Mouse (Mus musculus) cerebellum, adult (tissue): ENCODE measurements around the gene Dcp1a.
"Not testable (repeated sequence)": the region's sequence is repeated elsewhere in the genome, so short reads cannot be mapped to it uniquely, and the experiment has no call there.

ENCODE experiments used
- ATAC-seq: cut with Nextera tagmentation; 2 replicates; pipeline ENCODE4 v1.9.2; 2017; ENCODE audit warnings: mild to moderate bottlenecking, moderate library complexity, mixed read lengths; ENCODE audit not compliant: insufficient number of reproducible peaks, low FRiP score, low TSS enrichment

Gene Dcp1a

GRCm38 (mm10) chr14:30515931-30516723, 36.8 kb downstream of the Dcp1a start:
- peak; percentile 99 for ATAC-seq

GRCm38 (mm10) chr14:30519323-30519722, 40.0 kb downstream of the Dcp1a start:
- ATAC-seq = no peak

GRCm38 (mm10) chr14:30523356-30523755, 44.0 kb downstream of the Dcp1a start:
- ATAC-seq = no peak

- no peak for ATAC-seq
Observed at GRCm38 (mm10) chr14:30528392-30528791, 49.1 kb downstream of the Dcp1a start.

- no peak for ATAC-seq
Observed at GRCm38 (mm10) chr14:30528961-30529360, 49.6 kb downstream of the Dcp1a start.

GRCm38 (mm10) chr14:30529454-30529853, 50.1 kb downstream of the Dcp1a start:
- ATAC-seq = no peak

- ATAC-seq = no peak
Observed at GRCm38 (mm10) chr14:30530726-30531269, 51.5 kb downstream of the Dcp1a start.

GRCm38 (mm10) chr14:30531431-30531830, 52.1 kb downstream of the Dcp1a start:
- ATAC-seq = no peak

- no peak for ATAC-seq
Observed at GRCm38 (mm10) chr14:30531896-30532295, 52.6 kb downstream of the Dcp1a start.

GRCm38 (mm10) chr14:30533780-30534450, 54.6 kb downstream of the Dcp1a start:
- no peak for ATAC-seq

GRCm38 (mm10) chr14:30541541-30541940, 62.2 kb downstream of the Dcp1a start:
- no peak; the same call in 1 of the 2 replicates for ATAC-seq

GRCm38 (mm10) chr14:30543331-30543730, 64.0 kb downstream of the Dcp1a start:
- not testable (repeated sequence) for ATAC-seq

GRCm38 (mm10) chr14:30548131-30548720, 68.9 kb downstream of the Dcp1a start, which contains the start of gene Tkt:
TSS of gene Tkt (plus strand) at chr14:30548359.
- 0 out of 2 replicates have a peak, but pooled peaks have one; percentile 26 for ATAC-seq

GRCm38 (mm10) chr14:30548965-30549776, 69.8 kb downstream of the Dcp1a start:
- peak; percentile 81 for ATAC-seq

GRCm38 (mm10) chr14:30549777-30550149, 70.4 kb downstream of the Dcp1a start:
- 0 out of 2 replicates have a peak, but pooled peaks have one; percentile 9 for ATAC-seq

GRCm38 (mm10) chr14:30550232-30551070, 71.1 kb downstream of the Dcp1a start:
- no peak for ATAC-seq

GRCm38 (mm10) chr14:30551509-30551908, 72.2 kb downstream of the Dcp1a start:
- no peak for ATAC-seq

GRCm38 (mm10) chr14:30551981-30552380, 72.6 kb downstream of the Dcp1a start:
- ATAC-seq = no peak

- no peak for ATAC-seq
Observed at GRCm38 (mm10) chr14:30553185-30553584, 73.8 kb downstream of the Dcp1a start.
